Mouse (Mus musculus): Measurements from ENCODE around the gene Dmrt1.

The Dmrt1 gene

GRCm38 (mm10) chr19:25622291-25623251 is 117.2 kb downstream of the Dmrt1 start:
- DNase-seq (ENCODE audit: low read depth): no peak

- DNase-seq (ENCODE audit: low read depth): peak; percentile 9
These were observed 123.1 kb downstream of the Dmrt1 start for GRCm38 (mm10) chr19:25628490-25628889.

- DNase-seq (ENCODE audit: low read depth): no peak
These were observed 129.7 kb downstream of the Dmrt1 start for GRCm38 (mm10) chr19:25635119-25635518.

GRCm38 (mm10) chr19:25635622-25636244 is 130.3 kb downstream of the Dmrt1 start:
- peak; percentile 9 for DNase-seq (ENCODE audit: low read depth)

GRCm38 (mm10) chr19:25638766-25639361 is 133.4 kb downstream of the Dmrt1 start:
- DNase-seq (ENCODE audit: low read depth): no peak

- DNase-seq (ENCODE audit: low read depth): no peak
These were observed 136.4 kb downstream of the Dmrt1 start for GRCm38 (mm10) chr19:25641786-25642185.

- DNase-seq (ENCODE audit: low read depth): no peak
These were observed 141.7 kb downstream of the Dmrt1 start for GRCm38 (mm10) chr19:25647136-25647535.

- no peak for DNase-seq (ENCODE audit: low read depth)
These were observed 143.3 kb downstream of the Dmrt1 start for GRCm38 (mm10) chr19:25648701-25649100.

GRCm38 (mm10) chr19:25650474-25650873 is 145.1 kb downstream of the Dmrt1 start:
- DNase-seq (ENCODE audit: low read depth): no peak

GRCm38 (mm10) chr19:25652560-25652959 is 147.1 kb downstream of the Dmrt1 start:
- no peak for DNase-seq (ENCODE audit: low read depth)
